Mouse (Mus musculus): ENCODE measurements around the gene Scd3. TPM values are rescaled to one million over a fixed set of nuclear protein-coding genes. Genes with fewer than 3 reads are reported as not detected.

Scd3 gene
- polyA plus RNA-seq, 1 experiment from 2014 or later = 0.50 TPM

DNA sequence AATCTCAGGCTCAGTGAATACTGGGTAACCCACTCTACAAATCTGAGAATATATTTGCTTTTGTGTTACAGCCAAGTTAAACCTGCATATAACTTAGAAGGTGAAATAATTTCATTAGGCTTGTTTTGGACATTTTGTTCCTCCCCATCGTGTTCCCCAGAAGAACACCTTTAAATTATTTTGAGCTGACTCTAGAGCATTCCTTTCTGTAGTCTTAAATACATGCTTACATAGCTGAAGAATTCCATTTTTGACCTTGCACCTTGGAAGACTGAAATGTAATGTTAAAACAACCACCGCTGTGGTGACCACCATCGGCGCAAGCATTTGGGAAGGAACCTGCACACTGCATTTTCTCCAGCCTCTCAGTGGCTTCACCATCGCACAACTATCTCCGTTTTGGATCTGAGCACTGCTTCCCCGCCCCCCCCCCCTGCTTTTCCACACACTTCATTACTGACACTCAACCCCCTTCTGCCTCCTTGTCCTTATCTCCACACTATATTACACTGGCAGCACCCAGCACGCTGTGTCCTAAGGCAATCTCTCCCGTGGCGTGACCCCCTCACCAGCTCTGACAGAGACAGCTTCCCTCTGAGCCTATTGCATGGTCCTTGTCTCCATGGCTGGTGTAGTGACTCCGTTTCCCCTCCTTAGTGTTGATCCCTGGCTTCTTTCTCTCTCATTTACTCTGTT is 84.5 kb downstream of the Scd3 start:
- WGBS = 23% methylated on average over 10 of the region's 11 CpGs
- DNase-seq (ENCODE audit: low spot score) = peak; percentile 58
- peaks cover 31% of the 10 kb centered on the region; the same call in 1 of the 2 replicates for H3K4me1 ChIP-seq (ENCODE audit: insufficient read depth, low read depth, low read length)

DNA sequence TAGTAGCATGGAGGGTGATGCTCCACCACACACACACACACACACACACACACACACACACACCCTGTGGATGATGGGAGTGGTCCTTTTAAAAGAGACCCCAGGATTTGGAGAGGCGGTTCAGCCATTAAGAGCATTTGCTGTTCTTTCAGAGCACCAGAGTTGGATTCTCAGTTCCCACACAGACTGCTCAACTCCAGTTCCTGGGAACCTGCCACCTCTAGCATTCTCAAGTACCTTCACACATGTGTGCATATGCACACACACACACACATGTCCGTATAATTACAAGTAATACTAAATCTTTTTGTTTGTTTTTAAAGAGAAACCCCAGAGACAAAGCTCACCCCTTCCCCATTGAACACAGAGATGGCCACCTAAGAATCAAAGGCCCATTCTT is 89.0 kb downstream of the Scd3 start:
- peaks cover 30% of the 10 kb centered on the region for H3K4me1 ChIP-seq (ENCODE audit: insufficient read depth, low read depth, low read length)
- H3K4me2 ChIP-seq (replicated peaks; ENCODE audit: low read depth, low read length) = no peak overlapping the region
- no peak overlapping the region for H3K27ac ChIP-seq (ENCODE audit: low read length)
- 69% methylated on average over 2 of the region's 2 CpGs for WGBS
- ATAC-seq (no peak), DNase-seq (ENCODE audit: low spot score) (no peak)
- no peaks in the 10 kb centered on the region for H3K9me3 ChIP-seq (ENCODE audit: low read length)
- no peaks in the 10 kb centered on the region for H3K36me3 ChIP-seq (ENCODE audit: insufficient read depth, low read length)
- no peaks in the 10 kb centered on the region for H3K27me3 ChIP-seq (replicated peaks; ENCODE audit: insufficient read depth, low read length)
- no peak for TF ChIP-seq CTCF (IDR thresholded peaks at IDR 0.05)
- no peak for TF ChIP-seq EP300 (IDR thresholded peaks at IDR 0.05)
- no peak overlapping the region for H3K4me3 ChIP-seq (ENCODE audit: low read depth, low read length)
- H3K9ac ChIP-seq (replicated peaks; ENCODE audit: low read depth) = no peak overlapping the region

More for the DNA sequence above, 84.5 kb downstream of the Scd3 start:
- no peak for TF ChIP-seq CTCF (IDR thresholded peaks at IDR 0.05)
- TF ChIP-seq EP300 (IDR thresholded peaks at IDR 0.05) = peak; percentile 96
- peak overlapping the region; percentile 97 for H3K27ac ChIP-seq (ENCODE audit: low read length)
- H3K4me3 ChIP-seq (ENCODE audit: low read depth, low read length) = no peak overlapping the region
- H3K36me3 ChIP-seq (ENCODE audit: insufficient read depth, low read length) = no peaks in the 10 kb centered on the region
- H3K27me3 ChIP-seq (replicated peaks; ENCODE audit: insufficient read depth, low read length) = no peaks in the 10 kb centered on the region
- no peak overlapping the region for H3K9ac ChIP-seq (replicated peaks; ENCODE audit: low read depth)
- no peak for ATAC-seq
- no peak overlapping the region for H3K4me2 ChIP-seq (replicated peaks; ENCODE audit: low read depth, low read length)
- no peaks in the 10 kb centered on the region for H3K9me3 ChIP-seq (ENCODE audit: low read length)

DNA sequence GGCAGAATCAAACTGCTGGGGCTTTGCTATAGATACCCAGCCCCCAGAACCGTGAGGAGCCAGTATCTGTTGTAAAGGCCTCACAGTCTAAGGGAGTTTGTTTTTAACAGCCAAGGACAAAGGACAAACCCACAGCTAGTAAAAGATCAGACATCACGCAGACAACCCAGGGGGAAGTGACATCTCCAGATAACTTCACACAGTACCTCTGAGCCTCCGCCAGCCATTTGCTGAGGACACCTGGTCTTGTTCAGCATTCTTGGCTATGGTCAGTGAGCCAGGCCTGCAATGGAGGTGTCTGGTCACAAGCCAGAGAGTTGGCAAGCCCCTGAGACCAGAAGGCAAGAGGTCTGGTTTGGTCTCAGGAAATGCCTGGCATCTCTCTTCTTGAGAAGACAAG is 89.4 kb downstream of the Scd3 start:
- H3K9ac ChIP-seq (replicated peaks; ENCODE audit: low read depth) = no peak overlapping the region

DNA sequence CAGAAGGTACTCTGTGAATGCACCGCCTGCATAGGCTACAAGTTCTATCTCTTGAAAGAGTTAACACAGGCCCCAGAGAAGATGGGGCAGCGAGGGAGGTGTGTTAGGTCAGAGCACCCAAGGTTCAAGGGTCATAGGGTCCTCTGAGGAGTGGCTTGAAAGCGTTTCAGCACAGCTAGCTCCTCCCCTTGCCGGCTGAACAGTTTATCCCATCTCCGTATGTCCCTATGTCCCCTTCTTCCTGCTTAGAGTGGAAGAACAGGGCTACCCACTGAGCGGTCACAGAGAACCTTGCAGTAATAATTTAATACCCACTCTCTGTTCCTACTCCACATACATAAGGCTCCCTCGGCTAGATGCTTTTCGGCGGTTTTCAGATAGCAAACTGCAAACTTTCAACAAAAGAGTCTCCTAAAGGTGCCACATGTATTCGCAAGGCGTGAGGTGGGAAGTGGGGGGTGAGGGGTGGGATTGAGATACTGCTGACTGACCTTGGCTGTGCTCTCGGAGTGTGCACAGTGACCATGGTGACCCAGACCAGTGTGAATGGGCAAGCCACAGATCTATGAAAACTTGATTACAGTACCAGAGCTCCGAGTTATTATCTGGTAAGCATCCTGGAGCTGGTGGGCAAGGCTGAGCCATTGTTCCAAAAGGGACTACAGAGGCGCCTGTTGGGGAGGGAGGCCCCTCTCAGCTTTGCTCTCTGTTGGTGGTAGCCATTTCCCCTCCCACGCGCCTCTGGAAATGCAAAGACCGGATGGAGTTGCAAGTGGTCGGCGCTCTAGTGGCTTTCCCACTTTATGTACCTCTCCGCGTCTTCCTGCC is 90.1 kb downstream of the Scd3 start, which contains the start of gene Scd2:
Gene Scd2, plus strand, starts transcription at position 734 of the 828 bp plus-strand sequence.
- no peaks in the 10 kb centered on the region for H3K9me3 ChIP-seq (ENCODE audit: low read length)
- peak within 1 kb of the TSS; percentile 70 for H3K4me2 ChIP-seq (replicated peaks; ENCODE audit: low read depth, low read length)
- H3K9ac ChIP-seq (replicated peaks; ENCODE audit: low read depth) = peak within 1 kb of the TSS; percentile 20; the same call in 1 of the 2 replicates
- H3K27ac ChIP-seq (ENCODE audit: low read length) = peak within 1 kb of the TSS; percentile 84
- DNase-seq (ENCODE audit: low spot score) (peak; percentile 51), ATAC-seq (peak; percentile 28; the same call in 1 of the 2 replicates)
- TF ChIP-seq EP300 (IDR thresholded peaks at IDR 0.05) (no peak), CTCF (IDR thresholded peaks at IDR 0.05) (no peak)
- 6% methylated on average over 21 of the region's 21 CpGs for WGBS
- H3K36me3 ChIP-seq (ENCODE audit: insufficient read depth, low read length) = no peaks in the 10 kb centered on the region
- H3K4me3 ChIP-seq (ENCODE audit: low read depth, low read length) = peak within 1 kb of the TSS; percentile 67
- no peaks in the 10 kb centered on the region for H3K27me3 ChIP-seq (replicated peaks; ENCODE audit: insufficient read depth, low read length)
- peaks cover 36% of the 10 kb centered on the region for H3K4me1 ChIP-seq (ENCODE audit: insufficient read depth, low read depth, low read length)

More for the DNA sequence above, 89.4 kb downstream of the Scd3 start:
- ATAC-seq = no peak
- TF ChIP-seq EP300 (IDR thresholded peaks at IDR 0.05) (no peak), CTCF (IDR thresholded peaks at IDR 0.05) (no peak)
- peak overlapping the region; percentile 84 for H3K27ac ChIP-seq (ENCODE audit: low read length)
- H3K4me3 ChIP-seq (ENCODE audit: low read depth, low read length) = no peak overlapping the region
- H3K27me3 ChIP-seq (replicated peaks; ENCODE audit: insufficient read depth, low read length) = no peaks in the 10 kb centered on the region
- WGBS = 59% methylated on average over 3 of the region's 3 CpGs
- H3K4me1 ChIP-seq (ENCODE audit: insufficient read depth, low read depth, low read length) = peaks cover 34% of the 10 kb centered on the region
- no peaks in the 10 kb centered on the region for H3K9me3 ChIP-seq (ENCODE audit: low read length)
- no peak for DNase-seq (ENCODE audit: low spot score)
- no peak overlapping the region for H3K4me2 ChIP-seq (replicated peaks; ENCODE audit: low read depth, low read length)
- no peaks in the 10 kb centered on the region for H3K36me3 ChIP-seq (ENCODE audit: insufficient read depth, low read length)

Other genes starting within 250 kb of the Scd3 start
- gene Cpn1, start 216.7 kb upstream of the Scd3 start, polyA plus RNA-seq (2015; fragmentation: Nextera tagmentation; extraction: Ambion mirVana) = 5.0 and 5.1 TPM in 2 replicates
- gene Cyp2c23, start 174.1 kb upstream of the Scd3 start, polyA plus RNA-seq (2015; fragmentation: Nextera tagmentation; extraction: Ambion mirVana) = 0.56 and 0.80 TPM in 2 replicates
- gene Erlin1, start 133.5 kb upstream of the Scd3 start, polyA plus RNA-seq (2015; fragmentation: Nextera tagmentation; extraction: Ambion mirVana) = 22.7 and 26.9 TPM in 2 replicates
- gene Chuk, start 95.8 kb upstream of the Scd3 start, polyA plus RNA-seq (2015; fragmentation: Nextera tagmentation; extraction: Ambion mirVana) = 32.8 and 33.4 TPM in 2 replicates
- 14.2 and 18.5 TPM in 2 replicates for gene Cwf19l1, start 67.4 kb upstream of the Scd3 start, polyA plus RNA-seq (2015; fragmentation: Nextera tagmentation; extraction: Ambion mirVana)
- gene Bloc1s2, start 56.8 kb upstream of the Scd3 start, polyA plus RNA-seq (2015; fragmentation: Nextera tagmentation; extraction: Ambion mirVana) = 62.0 and 63.5 TPM in 2 replicates
- 0.04 and 0.05 TPM in 2 replicates for gene Pkd2l1, start 10.8 kb upstream of the Scd3 start, polyA plus RNA-seq (2015; fragmentation: Nextera tagmentation; extraction: Ambion mirVana)
- gene Scd2, start 90.4 kb downstream of the Scd3 start, polyA plus RNA-seq (2015; fragmentation: Nextera tagmentation; extraction: Ambion mirVana) = 99.3 and 118 TPM in 2 replicates
- 0.53 and 0.60 TPM in 2 replicates for gene Scd4, start 129.8 kb downstream of the Scd3 start, polyA plus RNA-seq (2015; fragmentation: Nextera tagmentation; extraction: Ambion mirVana)
- 41.6 and 93.7 TPM in 2 replicates for gene Scd1, start 204.6 kb downstream of the Scd3 start, polyA plus RNA-seq (2015; fragmentation: Nextera tagmentation; extraction: Ambion mirVana)